Mouse (Mus musculus) E14TG2a.4 (cell line): ENCODE measurements around the gene Olfr45.
A peak's percentile ranks its signal among the peaks of the same experiment; 100 is the strongest.
"Not testable (repeated sequence)": the region's sequence is repeated elsewhere in the genome, so short reads cannot be mapped to it uniquely, and the experiment has no call there.

Experiments used
- H3K27me3 ChIP-seq: 2 replicates; pipeline ENCODE4 v1.6.1; 2014; ENCODE audit warnings: low read length, control low read depth; ENCODE audit not compliant: insufficient read depth
- H3K36me3 ChIP-seq: 2 replicates; pipeline ENCODE4 v1.6.1; 2014; ENCODE audit warnings: low read length, control low read depth; ENCODE audit not compliant: insufficient read depth
- H3K4me1 ChIP-seq: replicated peaks from 2 replicates; pipeline ENCODE4 v1.6.1; 2014; ENCODE audit warnings: low read depth, low read length, control low read depth
- H3K4me3 ChIP-seq: replicated peaks from 2 replicates; pipeline ENCODE4 v1.5.1; 2014; ENCODE audit warnings: mild to moderate bottlenecking, low read length
- H3K9me3 ChIP-seq: 2 replicates; pipeline ENCODE4 v1.6.1; 2014; ENCODE audit warnings: low read length, control low read depth
- CTCF ChIP-seq: conservative IDR thresholded peaks from 2 replicates; pipeline ENCODE4 v1.5.1; 2014; ENCODE audit warnings: low read length
- NANOG ChIP-seq: IDR thresholded peaks from 2 replicates; pipeline ENCODE4 v1.6.1; 2014; ENCODE audit warnings: borderline replicate concordance, low read length, mixed read lengths
- POU5F1 ChIP-seq: IDR thresholded peaks from 2 replicates; pipeline ENCODE4 v1.6.1; 2014; ENCODE audit warnings: low read length, borderline replicate concordance

The Olfr45 gene

DNA sequence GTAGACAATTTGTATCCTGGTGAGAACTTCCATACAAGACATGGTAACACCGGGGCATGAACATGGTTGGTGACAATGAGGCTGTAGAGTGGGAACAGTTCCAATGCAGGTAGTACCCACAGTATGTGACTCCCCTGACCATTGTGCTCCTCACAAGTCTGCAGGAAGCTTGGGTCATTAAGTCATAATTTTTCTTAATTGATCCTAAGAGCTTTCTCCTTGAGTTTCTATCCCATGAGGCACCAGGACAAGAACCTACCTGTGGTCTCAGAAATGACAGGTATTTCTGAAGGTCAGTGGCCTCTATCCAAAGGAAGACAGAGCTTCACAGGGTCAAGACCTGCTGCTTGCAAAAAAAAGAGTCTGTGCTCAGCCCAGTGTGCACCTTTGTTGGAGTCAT is at the start of gene Olfr45:
TSS of gene Olfr45 (plus strand) at position 301 of the 400 bp plus-strand sequence.
- Histone ChIP-seq H3K27me3 (no peaks in the 10 kb centered on the region), H3K36me3 (no peaks in the 10 kb centered on the region), H3K4me3 (no peak within 1 kb of the TSS), H3K4me1 (peaks cover 9% of the 10 kb centered on the region), H3K9me3 (peaks cover 14% of the 10 kb centered on the region)
- no peak for TF ChIP-seq CTCF
- TF ChIP-seq POU5F1, result no peak
- no peak for TF ChIP-seq NANOG

DNA sequence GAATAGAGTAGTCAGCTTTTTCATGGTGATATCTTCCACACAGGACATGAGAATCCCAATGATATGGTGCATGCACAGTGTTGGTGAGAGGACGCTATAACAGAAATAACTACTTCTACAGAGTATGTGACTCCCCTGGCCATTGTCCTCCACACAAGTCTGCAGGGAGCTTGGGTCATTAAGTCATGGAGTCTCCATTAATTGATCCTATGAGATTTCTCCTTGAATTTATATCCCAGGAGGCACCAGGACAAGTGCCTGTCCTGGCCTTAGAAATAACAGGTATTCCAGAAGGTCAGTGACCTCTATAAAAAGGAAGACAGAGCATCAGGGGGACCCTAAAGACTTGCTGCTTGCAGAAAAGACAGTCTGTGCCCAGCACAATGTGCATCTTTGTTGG is 35.6 kb upstream of the Olfr45 start, which contains the start of gene Olfr53:
TSS of gene Olfr53 (plus strand) at position 301 of the 400 bp plus-strand sequence.
- peaks cover 4% of the 10 kb centered on the region; the same call in 1 of the 2 replicates for H3K9me3 ChIP-seq
- no peaks in the 10 kb centered on the region for H3K27me3 ChIP-seq
- H3K4me3 ChIP-seq, result no peak within 1 kb of the TSS
- TF ChIP-seq POU5F1, result no peak
- TF ChIP-seq NANOG, result no peak
- TF ChIP-seq CTCF, result no peak
- H3K4me1 ChIP-seq, result no peaks in the 10 kb centered on the region
- no peaks in the 10 kb centered on the region for H3K36me3 ChIP-seq

- H3K27me3 ChIP-seq, result no peaks in the 10 kb centered on the region
- H3K4me1 ChIP-seq, result no peaks in the 10 kb centered on the region
- no peaks in the 10 kb centered on the region for H3K36me3 ChIP-seq
- no peaks in the 10 kb centered on the region for H3K9me3 ChIP-seq
- no peak for TF ChIP-seq POU5F1
- no peak within 1 kb of the TSS for H3K4me3 ChIP-seq
These were observed 22.1 kb upstream of the Olfr45 start, which contains the start of gene Olfr539 for GRCm38 (mm10) chr7:140659630-140660029. Gene Olfr539, plus strand, starts transcription at chr7:140659930.

DNA sequence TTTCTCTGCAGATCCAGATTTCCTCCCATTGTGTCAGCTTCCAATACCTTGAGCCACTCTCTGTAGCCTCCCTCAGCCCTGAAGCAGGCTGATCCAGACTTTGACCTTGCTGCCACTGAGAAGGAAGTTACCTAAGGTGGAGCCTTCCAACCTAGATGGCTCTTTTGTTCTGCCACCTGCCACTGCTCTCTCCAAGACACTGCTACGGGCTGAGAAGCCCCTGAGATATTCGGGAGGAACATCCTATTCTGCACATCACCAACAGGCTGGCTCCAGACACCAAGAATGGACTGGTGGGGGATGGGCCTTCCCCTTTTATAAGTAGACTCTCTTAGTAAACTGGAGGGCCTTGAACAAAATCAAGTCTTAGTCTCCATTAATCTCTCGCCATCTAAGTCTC is 11.1 kb upstream of the Olfr45 start:
- H3K27me3 ChIP-seq, H3K36me3 ChIP-seq, H3K4me3 ChIP-seq: not testable (repeated sequence)
- H3K4me1 ChIP-seq, result peaks cover 41% of the 10 kb centered on the region
- peaks cover 10% of the 10 kb centered on the region for H3K9me3 ChIP-seq
- TF ChIP-seq NANOG, result peak; percentile 43; the same call in 1 of the 2 replicates

DNA sequence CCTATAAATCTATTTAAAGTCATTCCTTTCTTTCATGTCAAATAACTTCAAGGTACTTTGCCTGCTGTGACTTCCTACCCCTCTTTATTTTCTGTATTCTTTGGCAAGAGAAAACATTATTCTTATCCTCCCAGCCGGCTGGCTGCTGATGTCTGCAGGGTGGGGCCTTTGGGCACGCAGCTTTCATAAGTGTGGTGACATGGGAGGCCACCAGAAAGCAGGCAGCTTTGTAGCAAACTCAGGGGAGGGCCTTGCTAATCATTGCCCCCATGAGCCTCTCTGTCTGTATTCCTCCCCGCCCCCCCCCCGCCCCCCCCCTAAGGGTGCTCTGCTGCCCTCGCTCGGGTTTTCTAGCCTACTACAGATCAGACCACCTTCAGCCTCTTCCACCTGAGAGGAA is 5.9 kb upstream of the Olfr45 start:
- Histone ChIP-seq H3K27me3 (no peaks in the 10 kb centered on the region), H3K36me3 (no peaks in the 10 kb centered on the region), H3K9me3 (peaks cover 19% of the 10 kb centered on the region), H3K4me3 (peak overlapping the region; percentile 65), H3K4me1 (peaks cover 45% of the 10 kb centered on the region)
- TF ChIP-seq POU5F1 (no peak), NANOG (no peak), CTCF (no peak)

DNA sequence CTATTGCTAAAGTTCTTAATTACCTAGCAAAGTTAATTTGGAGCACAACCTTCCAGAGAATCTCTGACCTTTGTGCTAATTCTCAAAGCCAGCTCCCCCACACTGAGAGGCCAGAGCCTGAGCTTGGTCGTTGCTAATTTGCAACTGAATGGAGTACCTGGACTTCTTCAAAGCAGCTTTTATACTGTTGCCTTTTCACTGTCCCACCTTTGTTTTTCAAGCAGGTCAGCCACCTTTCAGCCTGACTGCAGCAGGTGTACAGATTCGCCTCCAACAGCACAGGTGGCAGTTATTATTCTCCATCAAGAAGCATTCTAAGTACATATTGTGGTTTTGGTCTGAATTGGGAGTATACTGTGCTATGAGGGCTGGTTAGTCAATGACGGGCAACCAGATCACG is 2.2 kb upstream of the Olfr45 start:
- not testable (repeated sequence) for H3K36me3 ChIP-seq, H3K27me3 ChIP-seq, H3K4me3 ChIP-seq
- H3K4me1 ChIP-seq, result peaks cover 20% of the 10 kb centered on the region
- TF ChIP-seq NANOG, result peak; percentile 28; the same call in 1 of the 2 replicates
- H3K9me3 ChIP-seq, result peaks cover 14% of the 10 kb centered on the region

- Histone ChIP-seq H3K9me3 (no peaks in the 10 kb centered on the region), H3K36me3 (no peaks in the 10 kb centered on the region)
These were observed 15.2 kb downstream of the Olfr45 start, which contains the start of gene Olfr541 for GRCm38 (mm10) chr7:140696967-140697366. Gene Olfr541, plus strand, starts transcription at chr7:140697267.

DNA sequence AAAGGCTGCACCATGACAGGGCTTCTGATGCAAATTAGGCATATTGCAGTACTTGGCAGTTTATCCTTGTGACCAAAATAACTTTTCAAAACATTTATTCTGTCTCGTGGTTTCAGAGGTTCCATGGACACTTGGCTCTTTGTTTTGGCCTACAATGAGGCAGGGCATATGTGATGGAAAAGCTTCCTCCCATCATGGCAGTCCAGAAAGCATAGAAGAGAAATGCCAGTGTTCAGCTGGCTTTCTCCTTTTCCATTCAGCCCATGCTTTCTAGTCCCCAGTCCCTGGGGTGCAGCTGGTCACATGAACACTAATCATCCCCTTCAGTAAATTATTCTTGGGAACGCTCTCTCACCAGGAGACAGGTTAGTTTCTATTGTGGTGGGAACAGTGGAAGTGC is 24.6 kb downstream of the Olfr45 start:
- H3K4me1 ChIP-seq, result no peaks in the 10 kb centered on the region

More at GRCm38 (mm10) chr7:140696967-140697366, 15.2 kb downstream of the Olfr45 start, which contains the start of gene Olfr541:
- no peaks in the 10 kb centered on the region for H3K4me1 ChIP-seq
- no peaks in the 10 kb centered on the region for H3K27me3 ChIP-seq
- TF ChIP-seq NANOG, result no peak
- TF ChIP-seq POU5F1, result no peak
- no peak for TF ChIP-seq CTCF
- H3K4me3 ChIP-seq, result no peak within 1 kb of the TSS

DNA sequence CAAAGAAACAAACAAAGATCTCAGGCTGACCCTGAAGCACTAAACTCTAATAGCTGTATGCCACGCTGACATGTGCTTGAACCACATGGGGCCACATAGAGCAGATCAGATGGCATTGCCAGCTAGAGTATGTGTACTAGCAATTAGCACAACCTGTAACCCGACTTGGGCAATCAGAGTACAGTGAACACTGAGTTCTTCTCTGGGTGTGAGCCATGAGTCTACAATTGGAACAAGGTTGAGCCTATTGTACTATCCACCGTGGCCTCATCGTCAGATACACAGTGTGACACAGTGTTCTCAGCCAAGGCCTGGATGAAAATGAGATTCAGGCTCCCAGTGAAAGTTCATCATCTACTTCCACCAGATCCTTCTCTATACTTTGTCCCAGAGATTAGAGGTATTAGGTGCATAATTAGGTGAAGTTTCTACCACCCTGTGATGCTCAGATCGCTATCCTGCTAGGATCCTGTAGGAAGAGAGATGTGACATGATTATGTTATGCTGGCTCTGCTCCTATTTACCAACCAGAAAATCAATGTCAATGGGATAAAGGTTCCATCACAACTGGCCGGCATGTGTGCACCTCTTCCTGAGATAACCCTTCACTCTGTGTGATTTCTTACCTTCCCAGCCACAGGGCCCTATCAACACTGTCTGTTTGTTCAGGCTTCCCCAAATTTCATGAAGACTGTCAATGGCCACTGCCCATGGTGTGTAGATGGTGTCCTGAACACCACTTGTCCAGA is 26.0 kb downstream of the Olfr45 start:
- H3K4me1 ChIP-seq, result no peaks in the 10 kb centered on the region
- H3K9me3 ChIP-seq, result no peaks in the 10 kb centered on the region
- H3K27me3 ChIP-seq, result no peaks in the 10 kb centered on the region
- H3K36me3 ChIP-seq, result no peaks in the 10 kb centered on the region
- no peak overlapping the region for H3K4me3 ChIP-seq
- TF ChIP-seq CTCF, result no peak
- no peak for TF ChIP-seq POU5F1
- no peak for TF ChIP-seq NANOG

More for the DNA sequence above, 24.6 kb downstream of the Olfr45 start:
- Histone ChIP-seq H3K27me3 (no peaks in the 10 kb centered on the region), H3K9me3 (no peaks in the 10 kb centered on the region), H3K36me3 (no peaks in the 10 kb centered on the region), H3K4me3 (no peak overlapping the region)
- TF ChIP-seq CTCF (no peak), NANOG (no peak), POU5F1 (no peak)
